Mouse (Mus musculus) liver, embryonic 16.5 days (tissue): Measurements from ENCODE around the gene Src. TPM values are rescaled to one million over a fixed set of nuclear protein-coding genes. Genes with fewer than 3 reads are reported as not detected.
"Not testable (repeated sequence)": the region's sequence is repeated elsewhere in the genome, so short reads cannot be mapped to it uniquely, and the experiment has no call there.

Experiments used
- ATAC-seq: fragments of 200-750 bp; cut with Nextera tagmentation; 2 replicates; pipeline ENCODE4 v1.8.0; 2017; ENCODE audit warnings: low read depth, mild to moderate bottlenecking, moderate number of reproducible peaks, moderate library complexity
- H3K27ac ChIP-seq: fragments of 300-500 bp; sonication (generic); 2 replicates; pipeline ENCODE4 v1.5.1; 2014; ENCODE audit warnings: mild to moderate bottlenecking, low read length
- H3K27me3 ChIP-seq: fragments of 300-500 bp; sonication (generic); 2 replicates; pipeline ENCODE4 v1.6.1; 2014; ENCODE audit warnings: low read depth, low read length, mixed read lengths; ENCODE audit not compliant: control insufficient read depth, insufficient read depth
- H3K36me3 ChIP-seq: fragments of 300-500 bp; sonication (generic); 2 replicates; pipeline ENCODE4 v1.6.1; 2014; ENCODE audit warnings: mild to moderate bottlenecking; ENCODE audit not compliant: control insufficient read depth, insufficient read depth
- H3K4me1 ChIP-seq: fragments of 300-500 bp; sonication (generic); 2 replicates; pipeline ENCODE4 v1.6.1; 2014; ENCODE audit warnings: low read depth, low read length, mixed read lengths; ENCODE audit not compliant: control insufficient read depth
- H3K4me2 ChIP-seq: fragments of 300-500 bp; sonication (generic); 2 replicates; pipeline ENCODE4 v1.6.1; 2014; ENCODE audit warnings: low read depth, low read length, mixed read lengths
- H3K4me3 ChIP-seq: fragments of 300-500 bp; sonication (generic); 2 replicates; pipeline ENCODE4 v1.5.1; 2014; ENCODE audit warnings: low read depth, mild to moderate bottlenecking, low read length
- H3K9ac ChIP-seq: fragments of 300-500 bp; sonication (generic); 2 replicates; pipeline ENCODE4 v1.6.1; 2014; ENCODE audit warnings: low read depth, low read length
- H3K9me3 ChIP-seq: fragments of 300-500 bp; sonication (generic); replicated peaks from 2 replicates; pipeline ENCODE4 v1.6.1; 2016; ENCODE audit warnings: low read length; ENCODE audit not compliant: control insufficient read depth
- WGBS: fragments of 180-500 bp; shearing (Covaris S2); extraction: QIAGEN DNeasy Blood & Tissue Kit; methylation state at CpG from one replicate; pipeline ENCODE4 v1.1.7; 2014; ENCODE audit not compliant: insufficient replicate concordance; 5-methylcytosine and 5-hydroxymethylcytosine counted together
- polyA plus RNA-seq: library from polyadenylated mRNA; unstranded; fragments of >200 nt; fragmentation: Nextera tagmentation; extraction: Ambion mirVana; gene quantifications from 2 replicates; pipeline ENCODE4 v1.2.1, GENCODE M21; 2015

The Src gene
- polyA plus RNA-seq, 1 experiment from 2014 or later = 1.5 TPM

GRCm38 (mm10) chr2:157474269-157474729 lies 56.1 kb downstream of the Src start:
- no peaks in the 10 kb centered on the region for H3K9me3 ChIP-seq
- H3K27me3 ChIP-seq = no peaks in the 10 kb centered on the region; the same call in 1 of the 2 replicates
- no peaks in the 10 kb centered on the region for H3K36me3 ChIP-seq
- WGBS = 27% methylated on average over 6 of the region's 6 CpGs
- no peak overlapping the region for H3K27ac ChIP-seq
- no peak overlapping the region for H3K4me2 ChIP-seq
- no peak for ATAC-seq
- H3K9ac ChIP-seq = no peak overlapping the region
- no peak overlapping the region for H3K4me3 ChIP-seq
- H3K4me1 ChIP-seq = no peaks in the 10 kb centered on the region

GRCm38 (mm10) chr2:157475437-157476379 lies 57.5 kb downstream of the Src start:
- WGBS = 49% methylated on average over 13 of the region's 13 CpGs
- ATAC-seq = no peak

GRCm38 (mm10) chr2:157478651-157479050 lies 60.4 kb downstream of the Src start:
- no peaks in the 10 kb centered on the region for H3K9me3 ChIP-seq
- no peak overlapping the region for H3K9ac ChIP-seq
- H3K27ac ChIP-seq = no peak overlapping the region
- no peaks in the 10 kb centered on the region for H3K36me3 ChIP-seq
- no peak overlapping the region for H3K4me2 ChIP-seq
- no peak for ATAC-seq
- H3K27me3 ChIP-seq = no peaks in the 10 kb centered on the region; the same call in 1 of the 2 replicates
- H3K4me1 ChIP-seq = no peaks in the 10 kb centered on the region
- WGBS = 56% methylated on average over 8 of the region's 8 CpGs
- no peak overlapping the region for H3K4me3 ChIP-seq

More at GRCm38 (mm10) chr2:157475437-157476379, 57.5 kb downstream of the Src start:
- Histone ChIP-seq H3K36me3 (no peaks in the 10 kb centered on the region), H3K9me3 (no peaks in the 10 kb centered on the region), H3K9ac (no peak overlapping the region), H3K4me2 (no peak overlapping the region), H3K4me3 (no peak overlapping the region), H3K27me3 (no peaks in the 10 kb centered on the region; the same call in 1 of the 2 replicates), H3K4me1 (no peaks in the 10 kb centered on the region), H3K27ac (no peak overlapping the region)

- peak; percentile 78 for ATAC-seq
- Histone ChIP-seq H3K4me3 (no peak overlapping the region), H3K9me3 (no peaks in the 10 kb centered on the region), H3K27ac (no peak overlapping the region), H3K9ac (no peak overlapping the region), H3K4me2 (no peak overlapping the region), H3K27me3 (no peaks in the 10 kb centered on the region; the same call in 1 of the 2 replicates), H3K36me3 (no peaks in the 10 kb centered on the region), H3K4me1 (no peaks in the 10 kb centered on the region)
- WGBS = 35% methylated on average over 15 of the region's 15 CpGs
Measured at GRCm38 (mm10) chr2:157479858-157480568, 61.8 kb downstream of the Src start.

- WGBS = 54% methylated on average over 12 of the region's 12 CpGs
- no peaks in the 10 kb centered on the region for H3K36me3 ChIP-seq
Measured at GRCm38 (mm10) chr2:157482729-157483128, 64.5 kb downstream of the Src start.

GRCm38 (mm10) chr2:157486559-157486958 lies 68.3 kb downstream of the Src start:
- H3K36me3 ChIP-seq, H3K27ac ChIP-seq, H3K9me3 ChIP-seq, H3K4me1 ChIP-seq, H3K27me3 ChIP-seq, H3K4me2 ChIP-seq, H3K4me3 ChIP-seq, H3K9ac ChIP-seq, ATAC-seq: not testable (repeated sequence)
- 60% methylated on average over 5 of the region's 5 CpGs for WGBS

More at GRCm38 (mm10) chr2:157482729-157483128, 64.5 kb downstream of the Src start:
- no peaks in the 10 kb centered on the region for H3K9me3 ChIP-seq
- H3K4me3 ChIP-seq = no peak overlapping the region
- H3K4me1 ChIP-seq = no peaks in the 10 kb centered on the region
- no peak overlapping the region for H3K27ac ChIP-seq
- H3K9ac ChIP-seq = no peak overlapping the region
- no peak overlapping the region for H3K4me2 ChIP-seq
- H3K27me3 ChIP-seq = no peaks in the 10 kb centered on the region; the same call in 1 of the 2 replicates
- no peak for ATAC-seq

GRCm38 (mm10) chr2:157486981-157487656 lies 68.9 kb downstream of the Src start:
- no peak overlapping the region for H3K9ac ChIP-seq
- WGBS = 46% methylated on average over 7 of the region's 7 CpGs

GRCm38 (mm10) chr2:157487733-157488175 lies 69.5 kb downstream of the Src start:
- no peaks in the 10 kb centered on the region for H3K4me1 ChIP-seq
- no peaks in the 10 kb centered on the region for H3K9me3 ChIP-seq
- no peak overlapping the region for H3K9ac ChIP-seq
- H3K4me2 ChIP-seq = no peak overlapping the region
- no peak for ATAC-seq
- no peaks in the 10 kb centered on the region for H3K27me3 ChIP-seq
- no peaks in the 10 kb centered on the region for H3K36me3 ChIP-seq
- H3K4me3 ChIP-seq = no peak overlapping the region
- WGBS = 47% methylated on average over 12 of the region's 12 CpGs
- no peak overlapping the region for H3K27ac ChIP-seq

More at GRCm38 (mm10) chr2:157486981-157487656, 68.9 kb downstream of the Src start:
- H3K27ac ChIP-seq = no peak overlapping the region
- H3K9me3 ChIP-seq = no peaks in the 10 kb centered on the region
- no peaks in the 10 kb centered on the region for H3K36me3 ChIP-seq
- H3K4me1 ChIP-seq = no peaks in the 10 kb centered on the region
- no peaks in the 10 kb centered on the region for H3K27me3 ChIP-seq
- no peak overlapping the region for H3K4me2 ChIP-seq
- no peak overlapping the region for H3K4me3 ChIP-seq
- ATAC-seq = no peak
